Mouse (Mus musculus): ENCODE measurements around the gene Psmc6.
A peak's percentile ranks its signal among the peaks of the same experiment; 100 is the strongest.

Psmc6 gene

DNA sequence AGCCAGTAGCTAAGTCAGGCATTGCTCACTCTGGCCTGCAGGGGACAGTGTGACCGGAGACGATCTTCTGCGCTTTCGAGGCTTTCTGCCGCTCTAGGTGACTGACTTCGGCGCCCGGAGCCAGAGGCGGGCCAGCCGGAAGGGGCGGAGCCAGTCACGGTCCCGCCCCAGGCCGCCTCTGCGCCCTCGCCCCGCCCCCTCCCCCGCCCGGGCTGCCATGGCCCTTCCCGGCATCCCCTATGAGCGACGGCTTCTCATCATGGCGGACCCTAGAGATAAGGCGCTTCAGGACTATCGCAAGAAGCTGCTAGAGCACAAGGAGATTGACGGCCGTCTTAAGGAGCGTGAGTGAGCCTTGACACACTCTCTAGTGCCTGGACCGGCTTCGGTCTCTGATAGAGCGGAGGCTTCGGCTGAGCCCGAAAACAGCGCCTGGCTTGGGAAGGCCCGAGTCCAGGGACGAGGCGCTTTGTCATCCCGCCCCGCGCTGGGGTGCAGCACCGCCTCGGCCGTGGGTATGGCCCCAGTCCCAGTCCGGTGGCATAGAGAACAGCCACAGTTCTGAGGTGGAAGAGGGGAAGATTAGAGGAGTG, at the start of gene Psmc6:
Gene Psmc6 (plus strand): TSS at position 200 of the 593 bp plus-strand sequence.
- peak; percentile 75 for DNase-seq (ENCODE audit: low spot score)

- DNase-seq (ENCODE audit: low spot score) = no peak
These were observed 47.5 kb upstream of the Psmc6 start for GRCm38 (mm10) chr14:45282066-45282465.

GRCm38 (mm10) chr14:45291608-45292007, 38.0 kb upstream of the Psmc6 start:
- no peak for DNase-seq (ENCODE audit: low spot score)

DNA sequence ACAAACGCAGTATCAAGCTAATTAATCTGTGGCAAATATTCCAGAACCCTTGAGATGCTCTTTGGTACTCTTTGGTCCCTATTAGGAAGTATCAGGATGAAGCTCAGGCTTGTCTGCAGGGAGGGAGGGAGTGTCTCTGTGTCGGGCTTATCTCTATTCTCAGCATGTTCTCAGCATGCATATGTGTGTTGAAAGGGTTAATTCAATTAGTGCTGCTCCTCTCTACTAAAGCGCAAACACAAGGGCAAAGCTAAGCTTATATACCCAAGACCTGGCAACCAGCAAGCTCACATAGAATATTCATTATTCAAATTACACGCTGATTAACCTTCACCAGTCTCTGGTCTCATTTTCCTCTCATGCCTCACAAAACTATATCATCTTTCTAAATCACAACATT, 25.6 kb upstream of the Psmc6 start:
- no peak for DNase-seq (ENCODE audit: low spot score)

DNA sequence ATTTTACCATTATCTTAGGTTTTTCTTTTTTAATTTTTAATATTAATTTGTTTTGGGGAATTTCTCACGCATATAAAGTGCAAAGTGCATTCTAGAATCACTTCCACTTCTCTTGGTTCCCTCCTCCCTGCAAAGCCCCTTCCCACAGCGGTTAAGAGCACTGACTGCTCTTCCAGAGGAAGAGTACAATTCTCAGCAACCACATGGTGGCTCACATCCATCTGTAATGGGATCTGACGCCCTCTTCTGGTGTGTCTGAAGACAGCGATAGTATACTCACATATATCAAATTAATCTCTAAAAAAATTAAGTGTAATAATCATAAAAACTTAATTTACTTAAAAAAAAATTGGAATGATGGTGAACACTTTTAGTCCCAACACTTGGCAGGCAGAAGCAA, 25.2 kb upstream of the Psmc6 start:
- DNase-seq (ENCODE audit: low spot score) = no peak

DNA sequence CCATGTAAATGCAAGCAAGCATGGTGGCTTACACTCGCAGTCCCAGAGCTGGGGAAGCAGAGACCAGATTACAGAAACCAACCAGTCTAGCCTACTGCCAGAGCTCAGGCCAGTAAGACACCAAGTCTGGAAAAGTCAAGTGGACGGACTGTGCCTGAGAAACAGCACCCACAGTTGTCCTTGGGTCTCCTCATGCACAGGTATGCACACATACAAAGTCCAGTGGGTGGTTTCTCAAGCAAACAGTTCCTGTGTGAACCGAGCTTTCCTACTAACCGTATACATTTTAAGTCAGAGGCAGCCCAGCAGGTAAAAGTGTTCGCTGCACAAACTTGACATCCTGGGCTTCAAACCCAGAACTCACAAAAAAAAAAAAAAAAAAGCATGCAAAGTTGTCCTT, 23.7 kb upstream of the Psmc6 start:
- DNase-seq (ENCODE audit: low spot score) = no peak

GRCm38 (mm10) chr14:45307630-45308328, 21.8 kb upstream of the Psmc6 start:
- no peak for DNase-seq (ENCODE audit: low spot score)

DNA sequence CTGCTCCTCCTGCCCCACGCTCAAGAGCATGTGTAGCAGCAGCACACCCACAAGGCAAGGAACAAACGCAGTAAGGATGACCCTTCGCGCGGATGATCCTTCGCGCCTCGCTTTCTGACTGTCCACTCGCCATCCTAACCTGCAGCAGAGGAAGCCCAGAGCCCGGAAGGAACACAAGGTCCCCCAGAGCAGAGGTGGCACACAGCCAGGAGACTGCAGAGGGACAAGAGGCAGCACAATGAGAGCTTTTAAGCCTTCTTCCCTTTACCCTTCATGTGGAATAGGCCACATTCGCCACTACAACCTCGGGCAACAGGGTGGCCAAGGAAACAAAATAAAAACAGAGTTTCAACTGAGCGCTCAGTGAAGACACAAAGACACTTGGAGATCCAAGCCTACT, 19.9 kb upstream of the Psmc6 start:
- DNase-seq (ENCODE audit: low spot score) = no peak

GRCm38 (mm10) chr14:45310101-45310500, 19.5 kb upstream of the Psmc6 start:
- no peak for DNase-seq (ENCODE audit: low spot score)

DNA sequence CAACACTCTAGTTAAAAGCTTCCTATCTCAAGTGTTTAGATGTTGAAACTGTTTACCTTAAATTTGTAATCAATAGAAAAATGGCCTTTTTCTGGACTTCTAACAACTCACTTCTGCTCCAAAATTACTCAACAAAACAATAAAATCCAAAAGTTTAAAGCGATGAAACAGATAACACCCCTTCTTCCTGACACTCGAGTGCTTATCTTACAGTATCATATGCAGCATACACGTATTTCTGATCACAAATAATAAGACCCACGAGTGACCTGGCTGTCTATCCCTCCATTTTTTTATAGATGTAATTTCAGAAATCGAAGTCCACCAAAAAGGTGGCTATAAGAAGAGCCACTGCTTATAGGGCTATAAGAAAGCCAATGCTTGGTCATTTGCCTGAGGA, 12.7 kb upstream of the Psmc6 start:
- DNase-seq (ENCODE audit: low spot score) = no peak

DNA sequence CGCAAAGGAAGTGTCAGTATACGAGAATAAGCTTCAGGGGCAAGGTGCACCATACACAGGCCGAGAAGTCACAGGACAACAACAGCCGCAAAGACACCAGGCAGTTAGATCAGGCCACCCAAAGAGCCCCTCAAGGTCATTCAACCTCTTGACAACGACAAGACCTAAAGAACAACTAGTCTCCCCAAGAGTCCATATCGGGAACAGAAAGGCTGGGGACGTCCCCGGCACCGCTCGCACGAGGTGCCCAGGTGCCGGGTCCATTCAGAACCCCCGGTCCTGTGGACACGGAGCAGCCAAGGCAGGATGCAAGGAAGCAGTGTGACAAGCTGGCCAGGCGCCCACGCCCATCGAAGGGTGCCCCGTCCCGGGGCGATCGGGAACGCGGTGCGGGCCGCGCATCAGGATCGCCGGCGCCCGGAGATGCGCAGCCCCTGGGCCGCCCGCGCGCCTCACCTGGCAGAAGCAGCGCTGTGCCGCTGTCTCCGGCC, 11.6 kb upstream of the Psmc6 start:
- no peak for DNase-seq (ENCODE audit: low spot score)

DNA sequence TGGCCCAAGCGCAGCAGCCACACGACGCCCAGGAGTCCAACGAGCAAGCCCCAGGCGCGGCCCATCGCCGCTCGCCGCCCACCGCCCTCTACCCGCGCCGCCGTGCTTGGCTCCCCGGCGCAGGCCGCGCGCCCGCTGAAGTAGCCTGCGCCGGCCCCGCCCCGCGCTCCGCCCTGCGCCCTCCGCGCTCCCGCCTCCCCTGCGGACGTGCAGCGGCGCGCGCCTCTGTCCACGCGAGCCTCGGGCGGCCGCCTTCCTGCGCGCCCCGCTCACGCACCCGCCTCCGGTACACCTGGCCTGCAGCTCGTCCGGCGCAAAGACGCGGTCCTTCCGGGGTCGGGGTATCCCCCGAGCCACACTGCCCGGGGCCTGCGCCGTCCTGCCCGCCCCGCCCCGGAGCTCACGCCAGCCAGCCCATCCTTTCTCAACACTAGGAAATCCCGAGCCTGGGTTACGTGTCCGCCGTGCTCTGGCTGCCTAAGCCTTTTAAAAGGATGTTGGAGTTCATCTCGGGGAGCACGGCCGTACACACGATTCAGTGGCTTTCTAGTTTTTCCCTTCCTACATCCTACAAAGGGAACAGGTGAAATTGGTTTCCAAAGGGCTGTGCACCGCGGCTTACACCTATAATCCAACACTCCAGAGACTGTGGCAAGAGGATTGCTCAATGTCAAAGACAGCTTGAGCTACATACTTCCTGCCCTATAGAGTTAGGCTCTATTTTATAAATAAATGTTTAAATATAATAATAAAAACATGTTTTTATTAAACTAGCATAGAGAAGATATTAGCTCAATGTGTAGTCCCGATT, 11.0 kb upstream of the Psmc6 start, which contains the start of gene Ero1l:
Gene Ero1l (minus strand): TSS at position 346 of the 811 bp plus-strand sequence.
- DNase-seq (ENCODE audit: low spot score) = peak; percentile 40

- DNase-seq (ENCODE audit: low spot score) = no peak
These were observed 10.4 kb upstream of the Psmc6 start for GRCm38 (mm10) chr14:45319237-45319610.

GRCm38 (mm10) chr14:45320111-45320510, 9.5 kb upstream of the Psmc6 start:
- DNase-seq (ENCODE audit: low spot score) = no peak

DNA sequence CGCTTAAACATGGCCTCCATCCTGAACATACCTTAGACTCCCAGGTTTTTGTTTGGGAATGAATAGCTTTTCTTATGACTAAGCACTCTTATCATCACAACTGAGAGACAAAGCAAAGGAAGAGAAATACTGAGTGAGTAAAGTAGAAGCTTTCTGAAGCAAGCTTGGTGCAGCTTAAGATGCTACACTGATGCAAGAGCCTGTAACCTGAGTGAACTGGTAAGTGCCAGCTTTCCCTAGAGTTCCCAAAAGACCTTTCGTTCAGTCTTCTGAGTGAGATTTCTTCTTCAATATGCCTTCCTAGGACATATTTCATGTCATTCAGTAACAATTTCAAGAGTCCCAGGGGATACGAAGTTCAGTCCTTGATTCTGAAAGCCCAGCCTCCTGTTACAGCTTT, 8.5 kb upstream of the Psmc6 start:
- DNase-seq (ENCODE audit: low spot score) = no peak

DNA sequence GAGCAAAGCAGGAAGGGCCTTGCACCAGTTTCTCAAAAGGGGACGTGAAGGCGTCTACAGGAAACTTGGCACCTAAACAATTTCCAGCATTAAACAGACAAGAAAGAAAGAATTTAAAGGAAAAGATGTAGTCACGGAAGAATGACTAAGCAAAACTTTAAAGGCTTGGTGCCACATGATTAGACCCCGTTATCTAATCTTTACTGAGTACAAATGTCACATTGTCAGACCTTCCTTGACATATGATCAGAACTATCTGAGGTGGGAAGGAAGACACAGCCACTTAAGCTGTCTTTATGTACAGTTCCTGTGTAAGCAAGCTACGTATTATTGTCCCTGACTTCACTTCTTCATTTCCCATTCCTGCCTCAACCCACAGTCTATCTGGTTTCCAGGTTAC, 8.0 kb upstream of the Psmc6 start:
- DNase-seq (ENCODE audit: low spot score) = no peak

GRCm38 (mm10) chr14:45322450-45322849, 7.1 kb upstream of the Psmc6 start:
- DNase-seq (ENCODE audit: low spot score) = no peak

GRCm38 (mm10) chr14:45323320-45323719, 6.3 kb upstream of the Psmc6 start:
- no peak for DNase-seq (ENCODE audit: low spot score)

GRCm38 (mm10) chr14:45325471-45325870, 4.1 kb upstream of the Psmc6 start:
- no peak for DNase-seq (ENCODE audit: low spot score)

- DNase-seq (ENCODE audit: low spot score) = no peak
These were observed 1.4 kb upstream of the Psmc6 start for GRCm38 (mm10) chr14:45328072-45328713.

DNA sequence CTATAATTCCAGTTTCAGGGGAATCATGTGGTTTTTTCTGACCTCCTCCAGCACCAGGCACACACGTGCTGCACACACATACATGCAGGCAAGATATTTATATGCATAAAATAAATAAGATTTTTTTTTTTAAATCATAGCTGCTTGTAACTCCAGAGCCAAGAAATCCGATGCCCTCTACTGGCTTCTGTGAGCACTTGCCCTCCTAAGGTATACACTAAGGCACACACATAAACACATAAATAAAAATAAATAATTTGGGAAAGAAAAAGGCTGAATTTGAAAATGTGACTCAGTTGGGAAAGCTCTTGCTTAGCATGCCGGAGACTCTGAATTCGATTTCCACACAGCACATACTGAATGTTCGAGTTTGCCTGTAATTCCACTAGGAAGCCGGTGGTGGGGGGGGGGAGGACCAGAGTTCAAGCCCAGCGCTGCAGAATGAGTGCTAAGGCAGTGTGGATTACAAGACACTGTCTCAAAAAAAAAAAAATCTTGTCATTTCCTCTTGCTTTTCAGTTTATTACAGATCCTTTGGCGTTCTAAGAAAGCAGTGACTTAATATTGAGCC, 485 bp upstream of the Psmc6 start:
- no peak for DNase-seq (ENCODE audit: low spot score)
